Mouse (Mus musculus): Measurements from ENCODE around the gene Kif1bp.

- TF ChIP-seq EP300 (IDR thresholded peaks at IDR 0.05; ENCODE audit: insufficient read depth, low read depth, low read length) (no peak), CTCF (IDR thresholded peaks at IDR 0.05; ENCODE audit: low read depth, low read length) (no peak)
Observed at GRCm38 (mm10) chr10:62545759-62546158, 32.5 kb downstream of the Kif1bp start.
